Mouse (Mus musculus): ENCODE measurements around the gene Fam216b. TPM values are rescaled to one million over a fixed set of nuclear protein-coding genes. Genes with fewer than 3 reads are reported as not detected.

The Fam216b gene
- polyA plus RNA-seq (2015; fragmentation: Nextera tagmentation; extraction: Ambion mirVana): not detected in 2 replicates

DNA sequence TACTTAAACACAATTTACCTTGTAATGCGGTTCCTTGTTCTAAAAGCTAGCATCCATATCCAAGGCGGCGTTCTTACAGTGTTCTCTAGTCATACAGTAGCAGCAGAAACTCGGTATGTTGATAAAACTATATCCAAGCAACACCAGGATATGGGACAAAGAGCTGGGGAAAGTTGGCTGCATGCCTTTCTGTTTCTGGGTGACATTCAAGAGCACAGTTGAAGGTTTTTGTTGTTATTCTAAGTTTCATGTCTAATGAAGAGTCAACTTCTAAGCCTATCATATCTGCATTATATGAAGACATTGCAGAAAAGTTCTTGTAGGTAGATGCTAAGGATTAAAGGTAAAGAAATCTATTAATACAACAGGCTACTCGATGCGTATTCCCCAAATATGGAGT lies at the start of gene Fam216b:
Gene Fam216b, minus strand, starts transcription at position 101 of the 400 bp plus-strand sequence.
- no peak within 1 kb of the TSS for H3K4me2 ChIP-seq
- WGBS (ENCODE audit: insufficient replicate concordance): 72% methylated on average over 6 of the region's 6 CpGs

DNA sequence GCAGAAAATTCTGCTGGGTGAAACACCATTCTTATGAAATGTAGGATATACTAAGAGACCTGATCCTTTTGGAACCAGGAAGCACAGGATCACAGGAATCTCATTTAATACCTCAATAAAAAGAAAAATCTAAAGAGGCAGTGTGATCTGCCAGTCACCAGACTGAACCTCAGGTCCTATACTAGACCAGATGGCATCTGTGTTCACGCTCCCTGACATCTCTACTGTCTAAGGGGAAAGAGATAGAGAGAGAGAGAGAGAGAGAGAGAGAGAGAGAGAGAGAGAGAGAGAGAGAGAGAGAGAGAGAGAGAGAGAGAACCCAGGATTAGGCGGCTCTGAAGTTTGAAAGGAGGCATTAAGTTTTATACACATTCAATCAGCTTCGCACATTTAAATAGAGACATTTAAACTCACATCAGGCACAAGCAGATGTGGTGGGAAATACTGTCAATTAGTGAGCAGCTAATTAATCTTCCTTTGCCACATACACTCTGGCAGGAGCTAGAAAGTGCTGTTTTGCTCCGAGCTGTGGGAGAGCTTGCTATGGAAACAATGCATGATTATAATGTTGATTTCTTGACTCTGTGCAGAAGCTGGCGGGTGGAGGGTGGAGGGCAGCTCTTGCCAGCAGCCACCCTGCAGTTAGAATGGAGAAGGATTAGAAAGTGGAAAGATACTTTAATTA lies 43.7 kb upstream of the Fam216b start:
- Histone ChIP-seq H3K9me3 (replicated peaks) (no peaks in the 10 kb centered on the region), H3K36me3 (replicated peaks) (no peaks in the 10 kb centered on the region), H3K4me3 (replicated peaks) (no peak overlapping the region), H3K27ac (replicated peaks) (no peak overlapping the region), H3K4me2 (no peak overlapping the region), H3K9ac (no peak overlapping the region), H3K27me3 (no peaks in the 10 kb centered on the region), H3K4me1 (replicated peaks) (no peaks in the 10 kb centered on the region)
- ATAC-seq (ENCODE audit: insufficient read depth): no peak
- 46% methylated on average over 5 of the region's 5 CpGs for WGBS (ENCODE audit: insufficient replicate concordance)

More for the DNA sequence above, at the start of gene Fam216b:
- H3K9me3 ChIP-seq (replicated peaks): no peaks in the 10 kb centered on the region
- no peaks in the 10 kb centered on the region for H3K36me3 ChIP-seq (replicated peaks)
- H3K4me1 ChIP-seq (replicated peaks): no peaks in the 10 kb centered on the region
- no peak for ATAC-seq (ENCODE audit: insufficient read depth)
- H3K4me3 ChIP-seq (replicated peaks): no peak within 1 kb of the TSS
- H3K27ac ChIP-seq (replicated peaks): no peak within 1 kb of the TSS
- H3K9ac ChIP-seq: no peak within 1 kb of the TSS
- H3K27me3 ChIP-seq: no peaks in the 10 kb centered on the region

DNA sequence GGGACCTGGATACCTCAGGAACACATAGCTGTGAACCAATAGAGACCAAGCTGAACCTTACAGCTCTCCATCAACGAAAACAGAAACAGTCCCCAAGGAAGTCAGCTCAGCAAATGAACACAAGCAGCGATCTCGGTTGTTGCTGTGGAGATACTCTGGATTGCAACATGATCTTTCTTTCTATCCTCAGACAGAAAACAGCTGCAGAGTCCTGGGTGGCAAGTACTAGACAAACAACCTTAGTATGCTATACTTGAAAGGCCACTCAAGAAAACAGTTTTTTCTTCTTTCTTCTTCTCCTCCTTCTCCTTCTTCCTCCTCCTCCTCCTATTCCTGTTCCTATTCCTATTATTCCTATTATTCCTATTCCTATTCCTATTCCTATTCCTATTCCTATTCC lies 37.9 kb upstream of the Fam216b start:
- H3K36me3 ChIP-seq (replicated peaks): no peaks in the 10 kb centered on the region
- H3K4me3 ChIP-seq (replicated peaks): no peak overlapping the region
- H3K27me3 ChIP-seq: no peaks in the 10 kb centered on the region
- no peak for ATAC-seq (ENCODE audit: insufficient read depth)
- WGBS (ENCODE audit: insufficient replicate concordance): 68% methylated on average over 3 of the region's 3 CpGs
- no peak overlapping the region for H3K27ac ChIP-seq (replicated peaks)
- H3K4me2 ChIP-seq: no peak overlapping the region
- no peaks in the 10 kb centered on the region for H3K4me1 ChIP-seq (replicated peaks)
- no peak overlapping the region for H3K9ac ChIP-seq
- no peaks in the 10 kb centered on the region for H3K9me3 ChIP-seq (replicated peaks)

DNA sequence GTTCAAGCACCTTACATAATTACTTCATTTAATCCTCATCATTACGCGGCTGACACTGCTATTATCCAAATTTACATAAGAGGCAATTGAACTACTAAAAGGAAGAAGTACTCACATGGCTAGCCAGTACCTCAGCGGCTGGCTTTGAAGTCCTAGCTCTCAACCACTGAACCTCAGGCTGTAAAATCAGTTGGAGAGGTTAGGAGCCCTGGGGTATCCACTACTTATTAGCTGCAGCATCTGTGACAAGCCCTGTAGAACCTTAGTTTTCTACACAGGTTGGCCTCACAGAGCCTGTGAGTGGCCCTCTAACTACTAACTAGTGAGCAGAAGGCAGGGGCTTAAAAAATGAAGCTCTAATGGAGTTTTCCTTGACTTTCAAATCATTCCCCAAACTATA lies 31.5 kb upstream of the Fam216b start:
- Histone ChIP-seq H3K36me3 (replicated peaks) (no peaks in the 10 kb centered on the region), H3K4me2 (no peak overlapping the region), H3K4me1 (replicated peaks) (no peaks in the 10 kb centered on the region), H3K27ac (replicated peaks) (no peak overlapping the region), H3K4me3 (replicated peaks) (no peak overlapping the region), H3K27me3 (no peaks in the 10 kb centered on the region), H3K9me3 (replicated peaks) (no peaks in the 10 kb centered on the region), H3K9ac (no peak overlapping the region)
- WGBS (ENCODE audit: insufficient replicate concordance): 47% methylated on average over 3 of the region's 3 CpGs
- ATAC-seq (ENCODE audit: insufficient read depth): no peak

DNA sequence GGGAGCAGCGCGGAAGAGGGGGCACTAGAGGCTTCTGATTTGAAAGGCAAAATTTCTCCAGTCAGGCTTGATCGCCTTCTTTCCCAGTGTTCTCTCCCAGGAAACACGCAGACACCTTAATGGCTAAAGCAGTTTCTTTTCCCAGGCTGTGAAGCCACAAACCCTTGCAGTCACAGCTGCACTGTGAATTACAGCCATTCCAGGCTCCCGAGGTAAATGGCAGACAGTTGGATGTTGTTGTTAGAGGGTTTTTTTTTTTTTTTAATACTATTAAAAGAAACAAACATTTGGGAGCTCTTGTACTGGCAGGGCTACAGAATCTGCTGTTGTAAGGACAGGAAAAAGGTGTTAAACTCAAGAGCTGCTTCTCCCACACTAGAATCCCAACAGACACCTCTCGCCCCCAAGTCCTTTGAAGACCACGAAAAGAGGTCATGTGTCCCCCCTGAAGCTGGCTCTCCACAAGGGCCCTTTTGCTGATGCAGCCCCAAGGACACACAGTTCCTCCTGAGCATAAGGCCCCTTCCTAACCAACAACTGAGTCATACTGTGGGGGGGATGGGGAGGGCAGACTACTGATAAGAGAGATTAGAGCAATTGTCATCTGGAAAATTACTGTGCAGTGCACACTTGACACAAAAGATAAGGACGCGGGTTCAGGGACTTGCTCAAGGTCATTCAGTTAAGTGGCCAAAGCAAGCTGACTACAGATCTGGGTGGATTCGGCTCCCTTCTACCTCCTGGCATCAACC lies 30.8 kb upstream of the Fam216b start:
- H3K36me3 ChIP-seq (replicated peaks): no peaks in the 10 kb centered on the region
- 58% methylated on average over 10 of the region's 10 CpGs for WGBS (ENCODE audit: insufficient replicate concordance)
- H3K4me1 ChIP-seq (replicated peaks): no peaks in the 10 kb centered on the region
- H3K9ac ChIP-seq: no peak overlapping the region
- H3K4me2 ChIP-seq: no peak overlapping the region
- no peak overlapping the region for H3K27ac ChIP-seq (replicated peaks)
- H3K27me3 ChIP-seq: no peaks in the 10 kb centered on the region
- no peaks in the 10 kb centered on the region for H3K9me3 ChIP-seq (replicated peaks)
- no peak for ATAC-seq (ENCODE audit: insufficient read depth)
- H3K4me3 ChIP-seq (replicated peaks): no peak overlapping the region

DNA sequence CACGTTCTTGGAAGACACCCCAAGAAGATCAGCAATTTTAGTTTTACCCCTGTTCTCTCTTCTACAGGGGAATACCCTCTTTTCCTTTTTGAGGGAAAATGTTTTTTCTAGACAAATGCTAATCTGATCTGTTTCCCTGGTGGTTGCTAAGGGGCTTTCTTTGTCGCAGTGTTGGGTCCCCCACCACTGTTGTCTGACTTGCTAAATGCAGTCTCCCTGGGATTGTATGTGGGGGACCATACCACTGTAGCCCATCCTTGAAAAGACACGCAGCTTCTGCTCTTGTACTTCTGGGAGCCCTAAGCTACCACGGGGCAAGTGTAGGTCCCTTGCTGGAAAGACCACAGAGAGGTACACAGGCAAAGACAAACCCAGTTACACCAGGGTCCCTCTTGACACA lies 28.9 kb upstream of the Fam216b start:
- Histone ChIP-seq H3K27me3 (no peaks in the 10 kb centered on the region), H3K4me2 (no peak overlapping the region), H3K27ac (replicated peaks) (no peak overlapping the region), H3K36me3 (replicated peaks) (no peaks in the 10 kb centered on the region), H3K9me3 (replicated peaks) (no peaks in the 10 kb centered on the region), H3K4me1 (replicated peaks) (no peaks in the 10 kb centered on the region), H3K9ac (no peak overlapping the region), H3K4me3 (replicated peaks) (no peak overlapping the region)
- WGBS (ENCODE audit: insufficient replicate concordance): 67% methylated on average over 4 of the region's 4 CpGs
- ATAC-seq (ENCODE audit: insufficient read depth): no peak

DNA sequence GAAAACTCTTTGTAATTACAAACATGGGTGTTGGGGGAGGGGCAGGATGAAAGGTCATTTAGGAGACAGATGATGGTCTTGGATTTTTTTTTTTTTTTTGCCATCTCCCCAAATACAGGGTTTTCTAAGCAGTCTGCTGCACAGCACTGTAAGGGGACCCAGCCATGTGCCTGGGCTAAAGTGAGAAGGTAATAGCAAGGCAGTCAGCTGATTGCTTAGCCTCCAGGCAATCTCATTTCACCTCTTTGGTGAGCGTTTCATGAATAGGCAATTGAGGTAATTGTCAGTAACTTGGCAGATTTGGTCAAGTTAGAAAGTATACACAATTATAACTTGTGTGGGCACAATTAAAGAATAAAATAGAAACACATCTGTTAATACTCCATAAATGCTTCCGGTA lies 28.5 kb upstream of the Fam216b start:
- Histone ChIP-seq H3K27me3 (no peaks in the 10 kb centered on the region), H3K4me1 (replicated peaks) (no peaks in the 10 kb centered on the region), H3K9ac (no peak overlapping the region), H3K9me3 (replicated peaks) (no peaks in the 10 kb centered on the region), H3K4me3 (replicated peaks) (no peak overlapping the region), H3K27ac (replicated peaks) (no peak overlapping the region), H3K36me3 (replicated peaks) (no peaks in the 10 kb centered on the region), H3K4me2 (no peak overlapping the region)
- no peak for ATAC-seq (ENCODE audit: insufficient read depth)
- 72% methylated on average over 2 of the region's 2 CpGs for WGBS (ENCODE audit: insufficient replicate concordance)

DNA sequence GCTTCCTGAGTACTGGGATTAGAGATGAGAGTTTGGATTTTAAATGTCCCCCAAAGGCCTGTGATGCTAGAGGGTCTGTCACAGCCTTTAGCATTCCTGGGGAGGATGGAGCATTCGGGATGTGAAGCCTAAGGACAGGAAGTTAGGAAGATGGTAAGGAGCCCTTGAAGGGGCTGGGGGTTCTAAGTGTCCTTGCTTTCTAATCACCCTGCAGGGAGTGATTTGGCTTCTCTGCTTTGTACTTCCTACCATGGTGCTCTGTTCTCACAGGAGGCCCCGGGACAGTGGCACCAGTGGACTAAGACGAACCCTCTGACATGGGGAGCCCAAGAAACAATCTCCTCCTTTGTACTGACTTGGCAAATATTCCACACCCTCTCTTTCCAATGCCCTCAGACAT lies 23.7 kb upstream of the Fam216b start:
- ATAC-seq (ENCODE audit: insufficient read depth): no peak
- Histone ChIP-seq H3K4me3 (replicated peaks) (no peak overlapping the region), H3K4me2 (no peak overlapping the region), H3K9ac (no peak overlapping the region), H3K4me1 (replicated peaks) (no peaks in the 10 kb centered on the region), H3K27ac (replicated peaks) (no peak overlapping the region), H3K27me3 (no peaks in the 10 kb centered on the region), H3K36me3 (replicated peaks) (no peaks in the 10 kb centered on the region), H3K9me3 (replicated peaks) (no peaks in the 10 kb centered on the region)
- WGBS (ENCODE audit: insufficient replicate concordance): 83% methylated on average over 3 of the region's 3 CpGs

DNA sequence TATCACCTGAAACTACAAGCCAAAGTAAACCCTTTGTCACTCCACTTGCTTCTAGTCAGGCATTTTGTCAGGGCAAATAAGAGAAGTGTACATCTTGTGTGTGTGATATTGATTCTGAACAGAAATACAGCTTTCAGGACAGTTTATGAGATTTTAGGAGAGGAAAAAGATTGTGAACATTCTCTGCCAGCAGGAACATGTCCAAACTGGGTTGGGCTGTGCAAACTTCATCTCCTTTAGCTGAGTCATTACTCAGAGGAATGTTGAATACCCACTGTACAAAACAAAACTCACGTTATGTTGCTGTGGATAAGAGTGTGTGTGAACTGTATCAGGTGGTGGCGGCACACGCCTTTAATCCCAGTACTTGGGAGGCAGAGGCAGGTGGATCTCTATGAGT lies 22.1 kb upstream of the Fam216b start:
- no peaks in the 10 kb centered on the region for H3K4me1 ChIP-seq (replicated peaks)
- no peaks in the 10 kb centered on the region for H3K27me3 ChIP-seq
- no peak overlapping the region for H3K27ac ChIP-seq (replicated peaks)
- WGBS (ENCODE audit: insufficient replicate concordance): 60% methylated on average over 3 of the region's 3 CpGs
- no peaks in the 10 kb centered on the region for H3K9me3 ChIP-seq (replicated peaks)
- no peak for ATAC-seq (ENCODE audit: insufficient read depth)
- H3K4me3 ChIP-seq (replicated peaks): no peak overlapping the region
- no peaks in the 10 kb centered on the region for H3K36me3 ChIP-seq (replicated peaks)
- no peak overlapping the region for H3K9ac ChIP-seq
- no peak overlapping the region for H3K4me2 ChIP-seq

DNA sequence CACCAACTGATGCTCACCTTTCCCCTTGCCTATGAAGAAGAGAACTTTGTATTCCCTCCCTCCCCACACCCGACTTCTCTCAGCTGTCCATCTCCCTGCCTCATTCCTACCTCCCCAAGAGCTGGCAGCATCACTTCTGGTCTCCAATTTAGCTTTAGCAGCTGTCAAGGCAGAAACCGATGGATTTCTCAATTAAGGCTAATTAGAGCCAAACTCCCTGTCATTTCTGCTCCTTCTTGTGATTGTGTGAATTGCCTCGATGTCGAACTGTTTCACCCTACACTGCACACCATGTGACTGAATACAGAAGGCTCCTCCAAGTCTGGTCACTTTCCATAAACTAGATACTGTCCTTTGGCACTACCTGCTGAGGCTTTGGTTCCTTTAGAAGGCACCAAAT lies 20.6 kb upstream of the Fam216b start:
- Histone ChIP-seq H3K27me3 (no peaks in the 10 kb centered on the region), H3K9me3 (replicated peaks) (no peaks in the 10 kb centered on the region), H3K27ac (replicated peaks) (no peak overlapping the region), H3K4me3 (replicated peaks) (no peak overlapping the region), H3K9ac (no peak overlapping the region), H3K4me2 (no peak overlapping the region), H3K4me1 (replicated peaks) (no peaks in the 10 kb centered on the region), H3K36me3 (replicated peaks) (no peaks in the 10 kb centered on the region)
- WGBS (ENCODE audit: insufficient replicate concordance): 54% methylated on average over 4 of the region's 4 CpGs
- ATAC-seq (ENCODE audit: insufficient read depth): no peak

DNA sequence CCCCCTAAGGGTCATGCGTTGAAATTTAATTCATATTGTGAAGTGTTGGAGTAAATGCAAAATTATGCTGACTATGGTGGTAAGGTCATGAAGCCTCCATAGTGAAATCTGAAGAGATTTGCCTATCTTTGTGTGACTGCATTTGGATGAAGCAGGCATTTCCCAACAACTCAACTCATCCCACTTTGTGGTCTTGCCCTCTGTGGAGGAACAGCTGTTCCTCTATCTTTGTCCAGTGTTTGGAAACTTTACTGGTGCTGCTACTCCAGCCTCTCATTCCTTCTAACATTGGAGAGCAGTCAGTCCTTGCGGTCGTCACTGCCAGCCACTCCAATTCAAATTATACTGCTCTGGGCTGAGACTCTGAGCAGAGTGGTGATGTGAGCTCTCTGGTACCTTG lies 19.6 kb upstream of the Fam216b start:
- Histone ChIP-seq H3K27me3 (no peaks in the 10 kb centered on the region), H3K9me3 (replicated peaks) (no peaks in the 10 kb centered on the region), H3K9ac (no peak overlapping the region), H3K36me3 (replicated peaks) (no peaks in the 10 kb centered on the region), H3K4me1 (replicated peaks) (no peaks in the 10 kb centered on the region), H3K4me3 (replicated peaks) (no peak overlapping the region), H3K27ac (replicated peaks) (no peak overlapping the region), H3K4me2 (no peak overlapping the region)
- 67% methylated on average over 3 of the region's 3 CpGs for WGBS (ENCODE audit: insufficient replicate concordance)
- ATAC-seq (ENCODE audit: insufficient read depth): no peak

Measured in liver, embryonic 15.5 days (tissue).